Mouse (Mus musculus) ovary, adult 10 weeks (tissue): ENCODE data around the gene Med18. TPM values are rescaled to one million over a fixed set of nuclear protein-coding genes. Genes with fewer than 3 reads are reported as not detected.

ENCODE experiments used
- polyA plus RNA-seq: library from polyadenylated mRNA; stranded (reverse); fragments of 350-450 nt; fragmentation: Illumina TruSeq; extraction: RNeasy Lipid Tissue Mini Kit (QIAGEN cat#74804); gene quantifications from one replicate; pipeline ENCODE4 v1.2.3, GENCODE M21; 2014

The Med18 gene
- 2.5 TPM for polyA plus RNA-seq

DNA sequence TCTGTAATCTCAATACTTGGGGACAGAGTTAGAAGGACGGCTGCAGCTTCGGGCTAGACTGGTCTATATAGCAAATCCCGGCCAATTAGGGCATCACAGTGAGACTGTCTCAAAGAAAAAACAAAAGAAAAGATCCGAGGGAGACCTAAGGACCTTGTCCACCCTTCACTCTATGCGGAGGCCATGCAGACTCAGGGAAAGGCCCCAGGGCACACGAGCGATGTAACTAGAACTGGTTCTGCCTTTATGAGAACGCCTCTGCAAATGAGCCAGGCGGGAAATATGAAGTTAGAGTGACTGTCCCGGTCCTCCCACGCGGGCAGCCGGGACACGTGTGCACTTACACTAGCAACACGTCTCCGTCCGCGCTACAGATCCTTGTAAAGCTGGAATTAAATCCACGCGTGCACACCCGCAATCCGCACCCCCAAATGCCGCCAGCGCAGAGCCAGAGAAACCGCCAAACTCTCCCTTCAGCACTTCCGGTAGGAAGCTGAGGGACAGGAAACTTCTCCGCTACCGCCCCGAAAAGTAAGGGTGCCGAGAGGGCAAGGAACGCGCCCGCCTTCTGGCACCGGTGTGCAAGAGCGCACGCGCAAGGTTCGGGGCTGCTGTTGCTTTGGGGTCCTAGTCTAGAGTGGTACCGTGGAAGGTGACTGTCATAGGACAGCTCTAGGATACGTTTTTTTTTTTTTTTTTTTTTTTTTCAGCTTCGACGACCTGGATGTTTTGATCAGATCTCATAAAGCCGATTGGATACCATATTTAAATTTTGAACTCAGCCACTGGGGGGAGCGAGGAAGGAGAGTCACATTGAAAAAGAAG is at the start of gene Med18:
Med18 (minus strand) TSS at position 492 of the 825 bp plus-strand sequence.

DNA sequence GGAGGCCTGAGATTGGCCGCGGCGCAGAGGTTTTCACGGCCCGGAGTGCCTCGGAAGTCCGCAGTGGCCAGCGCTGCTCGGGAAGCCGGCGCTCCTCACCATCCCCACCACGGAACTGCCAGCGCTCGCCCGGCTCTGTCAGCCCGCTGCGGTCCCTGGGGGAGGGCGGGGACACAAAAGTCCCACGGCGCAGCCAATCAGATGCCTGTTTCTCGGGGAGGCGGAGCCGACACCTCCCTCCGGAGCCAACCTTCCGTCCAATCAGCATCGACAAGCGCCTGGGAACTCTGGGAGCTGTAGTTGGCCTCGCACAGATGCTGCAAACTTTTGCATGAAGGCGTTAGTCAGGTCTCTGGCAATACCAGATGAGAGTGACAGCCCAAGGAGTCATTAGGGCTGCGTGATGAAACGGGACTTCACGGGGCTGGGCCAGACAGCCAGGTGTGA is 46.7 kb upstream of the Med18 start, which contains the start of gene Sesn2:
Sesn2 (minus strand) TSS at position 150 of the 447 bp plus-strand sequence.

DNA sequence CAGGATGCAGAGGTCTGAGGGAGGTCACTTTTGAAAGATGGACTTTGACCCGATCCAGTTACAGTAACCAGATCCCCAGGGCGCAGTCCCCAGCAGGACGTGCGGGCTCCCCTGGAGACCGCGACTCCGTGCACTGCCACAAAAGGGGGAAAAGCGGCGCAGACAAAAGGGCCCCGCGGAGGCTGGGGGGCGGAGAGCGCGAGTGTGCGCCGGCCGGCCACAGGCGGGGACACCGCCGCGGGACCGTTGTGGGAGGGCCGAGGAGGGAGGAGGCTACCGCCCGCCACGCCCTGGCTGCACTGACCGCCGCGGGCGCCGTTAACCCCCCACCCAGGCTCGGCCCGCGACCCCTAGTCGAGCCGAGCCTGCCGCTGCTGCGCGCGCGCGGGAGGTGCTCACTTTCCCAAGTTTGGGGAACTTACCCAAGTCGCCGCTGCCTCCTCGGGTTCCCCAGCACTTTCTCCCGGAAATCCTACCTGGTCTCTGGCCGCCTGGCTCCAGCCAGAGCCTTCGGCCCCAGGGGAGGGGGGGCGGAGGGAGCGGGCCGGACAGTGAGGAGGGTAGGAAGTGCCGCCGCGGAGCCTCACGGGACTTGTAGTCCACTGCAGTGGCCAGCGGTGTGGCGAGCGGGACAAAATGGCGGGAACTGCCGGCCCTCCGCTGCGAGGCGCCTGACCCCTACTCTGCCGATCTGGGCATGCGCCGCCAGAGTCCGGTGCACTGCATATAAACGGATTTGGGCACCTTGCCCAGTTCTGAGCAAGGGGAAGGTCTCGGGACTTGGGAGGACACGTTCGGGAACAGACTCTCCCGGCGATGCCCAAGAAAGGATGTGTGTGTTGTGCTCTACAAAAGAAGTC is 41.6 kb downstream of the Med18 start, which contains the start of gene Phactr4:
Phactr4 (minus strand) TSS at position 567 of the 860 bp plus-strand sequence.

Other genes with a start within 250 kb of the Med18 start
- gene Gmeb1, start 202.3 kb downstream of the Med18 start, polyA plus RNA-seq: 7.8 TPM
- 18.2 TPM for gene Taf12, start 189.5 kb downstream of the Med18 start, polyA plus RNA-seq
- gene Rab42, start 160.5 kb downstream of the Med18 start, polyA plus RNA-seq: not detected
- gene Trnau1ap, start 134.4 kb downstream of the Med18 start, polyA plus RNA-seq: 8.9 TPM
- 6.0 TPM for gene Rcc1, start 110.3 kb downstream of the Med18 start, polyA plus RNA-seq
- gene Phactr4, start 41.4 kb downstream of the Med18 start, polyA plus RNA-seq: 18.1 TPM
- gene Sesn2, start 46.6 kb upstream of the Med18 start, polyA plus RNA-seq: 0.54 TPM
- 228 TPM for gene Atpif1, start 69.7 kb upstream of the Med18 start, polyA plus RNA-seq
- 354 TPM for gene Dnajc8, start 71.6 kb upstream of the Med18 start, polyA plus RNA-seq
- 2.3 TPM for gene Ptafr, start 100.1 kb upstream of the Med18 start, polyA plus RNA-seq
- gene Eya3, start 175.1 kb upstream of the Med18 start, polyA plus RNA-seq: 59.9 TPM